Mouse (Mus musculus): Measurements from ENCODE around the gene Prune2.

DNA sequence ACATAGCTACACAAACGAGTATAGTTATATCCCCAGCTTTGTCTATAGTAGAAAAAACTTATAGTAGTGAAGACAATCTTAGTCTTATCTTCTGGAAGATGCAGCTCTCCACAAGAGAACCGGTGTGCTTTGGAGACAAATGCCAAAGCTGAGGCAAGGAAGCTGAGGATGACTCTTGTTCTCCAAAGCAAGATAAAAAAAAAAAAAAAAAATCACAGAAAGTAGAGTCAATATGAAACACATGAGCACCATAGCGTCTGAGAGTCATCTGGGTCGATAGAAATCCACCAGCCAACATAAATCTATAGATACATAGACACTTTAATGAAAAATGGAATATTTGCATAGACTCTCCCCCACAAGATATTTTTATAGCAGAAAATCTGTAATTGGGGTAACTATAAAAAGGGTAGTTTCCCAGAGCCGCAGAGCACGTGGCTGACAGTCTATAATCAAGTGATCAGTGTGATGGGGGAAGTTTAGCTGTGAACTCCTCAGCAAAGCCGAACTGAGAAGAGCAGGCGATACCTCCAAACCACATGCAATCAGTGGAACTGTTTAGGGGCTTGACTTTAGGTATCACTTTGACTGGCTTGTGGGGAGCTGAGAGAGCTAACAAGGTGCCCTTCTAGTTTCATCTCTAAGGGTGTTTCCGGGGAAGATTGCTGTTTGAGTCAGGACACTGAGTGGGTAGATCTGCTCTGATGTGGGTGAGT, 308.7 kb downstream of the Prune2 start:
- TF ChIP-seq CTCF (IDR thresholded peaks at IDR 0.05; ENCODE audit: low read depth, low read length) = no peak
- TF ChIP-seq POLR2A (IDR thresholded peaks at IDR 0.05; ENCODE audit: insufficient read depth, low read length) = no peak
